Mouse (Mus musculus): ENCODE results near the gene Krtap26-1.

DNA sequence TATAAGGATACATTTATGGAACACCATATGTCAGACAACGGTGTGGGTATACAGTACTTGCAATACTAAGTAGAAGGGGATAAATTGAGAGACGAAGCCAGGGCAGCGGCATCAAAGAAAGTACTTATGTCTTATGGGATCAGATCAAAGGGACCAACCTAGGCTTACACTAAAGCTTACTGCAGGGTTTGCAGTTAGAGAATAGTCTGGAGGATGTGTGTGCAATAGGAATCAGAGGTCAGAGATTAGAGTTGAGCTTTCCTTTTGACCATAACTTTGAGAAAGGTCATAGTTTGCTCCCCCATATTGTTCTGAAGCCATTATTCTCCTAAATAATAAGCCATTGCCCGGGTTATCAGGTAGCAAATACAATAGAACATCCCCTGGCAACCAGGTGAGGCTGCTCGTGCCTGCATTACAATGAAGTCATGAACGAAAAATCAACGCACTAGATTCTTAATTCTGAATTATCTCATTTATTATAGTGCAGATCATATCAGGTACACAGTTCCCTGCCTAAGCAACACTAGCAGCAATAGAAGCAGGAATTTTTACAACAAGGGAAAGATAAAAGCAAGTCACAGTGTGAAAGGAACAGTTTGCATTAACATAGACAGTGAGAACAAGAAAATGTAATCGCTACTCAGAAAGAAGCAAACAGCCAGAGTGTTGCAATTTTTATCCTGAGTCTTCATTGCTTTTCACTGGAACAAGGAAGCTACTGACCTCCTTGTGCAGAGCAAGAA, 1.1 kb downstream of the Krtap26-1 start:
- TF ChIP-seq TCF12 (IDR thresholded peaks at IDR 0.05; ENCODE audit: insufficient read depth, poor library complexity, severe bottlenecking) (no peak), POLR2A (IDR thresholded peaks at IDR 0.05; ENCODE audit: insufficient read length, low read depth) (no peak), POLR2AphosphoS2 (IDR thresholded peaks at IDR 0.05; ENCODE audit: insufficient read length, low read depth) (no peak), USF1 (IDR thresholded peaks at IDR 0.05; ENCODE audit: low read depth) (no peak), MYOG (IDR thresholded peaks at IDR 0.05; ENCODE audit: control insufficient read depth in 1 of 3, insufficient read depth in 1 of 3, insufficient read length in 2 of 3, low read depth in 2 of 3) (no peak), MAX (IDR thresholded peaks at IDR 0.05; ENCODE audit: low read depth) (no peak), SRF (IDR thresholded peaks at IDR 0.05; ENCODE audit: control insufficient read depth, insufficient read length, low read depth) (no peak), E2F4 (IDR thresholded peaks at IDR 0.05; ENCODE audit: insufficient read depth) (no peak), CEBPB (IDR thresholded peaks at IDR 0.05; ENCODE audit: insufficient read depth, poor library complexity, severe bottlenecking) (no peak), MYOD1 (IDR thresholded peaks at IDR 0.05; ENCODE audit: control insufficient read depth in 1 of 3, insufficient read length in 2 of 3, low read depth in 2 of 3) (no peak), REST (IDR thresholded peaks at IDR 0.05; ENCODE audit: insufficient read depth, insufficient read length) (no peak), TCF3 (IDR thresholded peaks at IDR 0.05; ENCODE audit: insufficient read length, low read depth) (no peak)
